Mouse (Mus musculus) brain, embryonic 18.5 days (tissue): ENCODE results near the gene Olfr818.
"Not testable (repeated sequence)": the region's sequence is repeated elsewhere in the genome, so short reads cannot be mapped to it uniquely, and the experiment has no call there.

Experiments
- DNase-seq: peaks from one replicate; pipeline ENCODE4 v3.0.0-alpha.2; 2012; ENCODE audit warnings: low read depth, low spot score

Olfr818 gene

GRCm38 (mm10) chr10:129949000-129949399 is at the start of gene Olfr818:
TSS of gene Olfr818 (minus strand) at chr10:129949100.
- DNase-seq: no peak

- DNase-seq: not testable (repeated sequence)
These were observed 36.1 kb upstream of the Olfr818 start, which contains the start of gene Gm10310 for GRCm38 (mm10) chr10:129984962-129985361. TSS of gene Gm10310 (minus strand) at chr10:129985062.

GRCm38 (mm10) chr10:129981867-129982266 is 33.0 kb upstream of the Olfr818 start:
- not testable (repeated sequence) for DNase-seq

- not testable (repeated sequence) for DNase-seq
These were observed 27.1 kb upstream of the Olfr818 start, which contains the start of gene Olfr247 for GRCm38 (mm10) chr10:129976040-129976439. TSS of gene Olfr247 (minus strand) at chr10:129976140.

GRCm38 (mm10) chr10:129972994-129973393 is 24.1 kb upstream of the Olfr818 start:
- DNase-seq: not testable (repeated sequence)

GRCm38 (mm10) chr10:129967166-129967565 is 18.3 kb upstream of the Olfr818 start, which contains the start of gene Olfr819:
TSS of gene Olfr819 (minus strand) at chr10:129967266.
- DNase-seq: not testable (repeated sequence)

GRCm38 (mm10) chr10:129966232-129966631 is 17.3 kb upstream of the Olfr818 start:
- DNase-seq: not testable (repeated sequence)

GRCm38 (mm10) chr10:129915497-129915896 is 33.4 kb downstream of the Olfr818 start, which contains the start of gene Olfr816:
TSS of gene Olfr816 (minus strand) at chr10:129915597.
- no peak for DNase-seq

- DNase-seq: not testable (repeated sequence)
These were observed 43.1 kb downstream of the Olfr818 start, which contains the start of gene Olfr815 for GRCm38 (mm10) chr10:129905767-129906166. TSS of gene Olfr815 (minus strand) at chr10:129905867.
